Mouse (Mus musculus): ENCODE results near the gene Samd4b. TPM values are rescaled to one million over a fixed set of nuclear protein-coding genes. Genes with fewer than 3 reads are reported as not detected.
A peak's percentile ranks its signal among the peaks of the same experiment; 100 is the strongest.
"Not testable (repeated sequence)": the region's sequence is repeated elsewhere in the genome, so short reads cannot be mapped to it uniquely, and the experiment has no call there.

The Samd4b gene
- polyA plus RNA-seq, 1 experiment from 2014 or later: 34.1 TPM

- WGBS: 73% methylated on average over 5 of the region's 5 CpGs
- no peaks in the 10 kb centered on the region for H3K27me3 ChIP-seq
- H3K4me2 ChIP-seq (replicated peaks): no peak overlapping the region
- no peak overlapping the region for H3K27ac ChIP-seq (replicated peaks)
- H3K9me3 ChIP-seq: no peaks in the 10 kb centered on the region
- H3K9ac ChIP-seq (replicated peaks): no peak overlapping the region
- H3K4me1 ChIP-seq: peaks cover 5% of the 10 kb centered on the region; the same call in 1 of the 2 replicates
- no peak overlapping the region for H3K4me3 ChIP-seq
- no peak for ATAC-seq (ENCODE audit: low FRiP score, low read depth)
- peaks cover 31% of the 10 kb centered on the region for H3K36me3 ChIP-seq
Measured at GRCm38 (mm10) chr7:28557069-28557468, 40.9 kb downstream of the Samd4b start.

GRCm38 (mm10) chr7:28555939-28556535, 41.9 kb downstream of the Samd4b start:
- Histone ChIP-seq H3K27me3 (no peaks in the 10 kb centered on the region), H3K9me3 (no peaks in the 10 kb centered on the region), H3K4me3 (no peak overlapping the region), H3K36me3 (peaks cover 27% of the 10 kb centered on the region), H3K4me2 (replicated peaks) (no peak overlapping the region), H3K9ac (replicated peaks) (no peak overlapping the region), H3K27ac (replicated peaks) (no peak overlapping the region), H3K4me1 (peaks cover 5% of the 10 kb centered on the region; the same call in 1 of the 2 replicates)
- no peak for ATAC-seq (ENCODE audit: low FRiP score, low read depth)
- 18% methylated on average over 5 of the region's 5 CpGs for WGBS

GRCm38 (mm10) chr7:28553076-28553475, 44.9 kb downstream of the Samd4b start:
- no peak overlapping the region for H3K4me3 ChIP-seq
- ATAC-seq (ENCODE audit: low FRiP score, low read depth): no peak
- H3K27me3 ChIP-seq: peaks cover 1% of the 10 kb centered on the region; the same call in 1 of the 2 replicates
- H3K4me1 ChIP-seq: peaks cover 5% of the 10 kb centered on the region; the same call in 1 of the 2 replicates
- no peak overlapping the region for H3K9ac ChIP-seq (replicated peaks)
- H3K9me3 ChIP-seq: no peaks in the 10 kb centered on the region
- no peak overlapping the region for H3K4me2 ChIP-seq (replicated peaks)
- 93% methylated on average over 6 of the region's 6 CpGs for WGBS
- H3K27ac ChIP-seq (replicated peaks): no peak overlapping the region
- H3K36me3 ChIP-seq: no peaks in the 10 kb centered on the region

- no peaks in the 10 kb centered on the region for H3K9me3 ChIP-seq
- H3K36me3 ChIP-seq: no peaks in the 10 kb centered on the region
- H3K4me2 ChIP-seq (replicated peaks): no peak overlapping the region
- H3K4me1 ChIP-seq: peaks cover 21% of the 10 kb centered on the region
- ATAC-seq (ENCODE audit: low FRiP score, low read depth): no peak
- H3K4me3 ChIP-seq: no peak overlapping the region
- H3K27me3 ChIP-seq: peaks cover 54% of the 10 kb centered on the region
- no peak overlapping the region for H3K9ac ChIP-seq (replicated peaks)
- no peak overlapping the region for H3K27ac ChIP-seq (replicated peaks)
- 73% methylated on average over 7 of the region's 7 CpGs for WGBS
Measured at GRCm38 (mm10) chr7:28547628-28548027, 50.3 kb downstream of the Samd4b start.

GRCm38 (mm10) chr7:28547154-28547553, 50.8 kb downstream of the Samd4b start, which contains the start of gene Nccrp1:
Gene Nccrp1 (minus strand): TSS chr7:28547254.
- ATAC-seq (ENCODE audit: low FRiP score, low read depth): no peak
- peak within 1 kb of the TSS; percentile 37 for H3K4me3 ChIP-seq
- no peak within 1 kb of the TSS for H3K27ac ChIP-seq (replicated peaks)
- WGBS: under 1% methylated on average over 5 of the region's 5 CpGs
- H3K9ac ChIP-seq (replicated peaks): peak within 1 kb of the TSS; percentile 54
- H3K4me1 ChIP-seq: peaks cover 21% of the 10 kb centered on the region
- H3K9me3 ChIP-seq: no peaks in the 10 kb centered on the region
- H3K4me2 ChIP-seq (replicated peaks): peak within 1 kb of the TSS; percentile 61
- peaks cover 54% of the 10 kb centered on the region for H3K27me3 ChIP-seq
- H3K36me3 ChIP-seq: no peaks in the 10 kb centered on the region

- Histone ChIP-seq H3K27ac (replicated peaks) (no peak overlapping the region), H3K4me1 (peaks cover 21% of the 10 kb centered on the region), H3K36me3 (no peaks in the 10 kb centered on the region), H3K9me3 (no peaks in the 10 kb centered on the region), H3K9ac (replicated peaks) (peak overlapping the region; percentile 54), H3K4me3 (peak overlapping the region; percentile 37), H3K4me2 (replicated peaks) (peak overlapping the region; percentile 61), H3K27me3 (peaks cover 54% of the 10 kb centered on the region)
- under 1% methylated on average over 22 of the region's 22 CpGs for WGBS
- no peak for ATAC-seq (ENCODE audit: low FRiP score, low read depth)
Measured at GRCm38 (mm10) chr7:28546649-28547048, 51.3 kb downstream of the Samd4b start.

GRCm38 (mm10) chr7:28545891-28546210, 52.1 kb downstream of the Samd4b start:
- WGBS: 43% methylated on average over 7 of the region's 7 CpGs
- H3K27me3 ChIP-seq: peaks cover 54% of the 10 kb centered on the region
- no peak for ATAC-seq (ENCODE audit: low FRiP score, low read depth)

GRCm38 (mm10) chr7:28545048-28545890, 52.7 kb downstream of the Samd4b start:
- no peak for ATAC-seq (ENCODE audit: low FRiP score, low read depth)
- 24% methylated on average over 14 of the region's 14 CpGs for WGBS
- peaks cover 54% of the 10 kb centered on the region for H3K27me3 ChIP-seq
- H3K4me1 ChIP-seq: peaks cover 21% of the 10 kb centered on the region
- no peak overlapping the region for H3K4me3 ChIP-seq
- no peak overlapping the region for H3K27ac ChIP-seq (replicated peaks)
- H3K36me3 ChIP-seq: no peaks in the 10 kb centered on the region
- no peak overlapping the region for H3K9ac ChIP-seq (replicated peaks)
- H3K9me3 ChIP-seq: no peaks in the 10 kb centered on the region
- no peak overlapping the region for H3K4me2 ChIP-seq (replicated peaks)

More at GRCm38 (mm10) chr7:28545891-28546210, 52.1 kb downstream of the Samd4b start:
- Histone ChIP-seq H3K4me3 (no peak overlapping the region), H3K36me3 (no peaks in the 10 kb centered on the region), H3K9ac (replicated peaks) (no peak overlapping the region), H3K4me2 (replicated peaks) (no peak overlapping the region; the same call in 1 of the 2 replicates), H3K27ac (replicated peaks) (no peak overlapping the region), H3K9me3 (no peaks in the 10 kb centered on the region), H3K4me1 (peaks cover 21% of the 10 kb centered on the region)

GRCm38 (mm10) chr7:28544051-28544601, 53.8 kb downstream of the Samd4b start:
- WGBS: 2% methylated on average over 23 of the region's 27 CpGs
- H3K4me2 ChIP-seq (replicated peaks): peak overlapping the region; percentile 54
- peaks cover 54% of the 10 kb centered on the region for H3K27me3 ChIP-seq
- peaks cover 21% of the 10 kb centered on the region for H3K4me1 ChIP-seq
- H3K27ac ChIP-seq (replicated peaks): no peak overlapping the region
- H3K36me3 ChIP-seq: no peaks in the 10 kb centered on the region
- no peak overlapping the region; the same call in 1 of the 2 replicates for H3K9ac ChIP-seq (replicated peaks)
- peak overlapping the region; percentile 25 for H3K4me3 ChIP-seq
- H3K9me3 ChIP-seq: no peaks in the 10 kb centered on the region
- no peak for ATAC-seq (ENCODE audit: low FRiP score, low read depth)

- Histone ChIP-seq H3K9ac (replicated peaks) (no peak within 1 kb of the TSS), H3K4me1 (peaks cover 7% of the 10 kb centered on the region), H3K27me3 (peaks cover 29% of the 10 kb centered on the region), H3K9me3 (no peaks in the 10 kb centered on the region), H3K36me3 (no peaks in the 10 kb centered on the region), H3K4me3 (no peak within 1 kb of the TSS), H3K27ac (replicated peaks) (no peak within 1 kb of the TSS), H3K4me2 (replicated peaks) (no peak within 1 kb of the TSS)
- no peak for ATAC-seq (ENCODE audit: low FRiP score, low read depth)
- 80% methylated on average over 4 of the region's 4 CpGs for WGBS
Measured at GRCm38 (mm10) chr7:28540526-28540925, 57.4 kb downstream of the Samd4b start, which contains the start of gene Sycn. Gene Sycn (plus strand): TSS chr7:28540885.

- H3K36me3 ChIP-seq: not testable (repeated sequence)
- 92% methylated on average over 6 of the region's 6 CpGs for WGBS
Measured at GRCm38 (mm10) chr7:28538886-28539285, 59.1 kb downstream of the Samd4b start.

GRCm38 (mm10) chr7:28532005-28532404, 65.9 kb downstream of the Samd4b start:
- Histone ChIP-seq H3K4me1 (no peaks in the 10 kb centered on the region; the same call in 1 of the 2 replicates), H3K27ac (replicated peaks) (no peak overlapping the region), H3K4me2 (replicated peaks) (no peak overlapping the region), H3K36me3 (no peaks in the 10 kb centered on the region), H3K9ac (replicated peaks) (no peak overlapping the region), H3K9me3 (no peaks in the 10 kb centered on the region), H3K4me3 (no peak overlapping the region), H3K27me3 (peaks cover 13% of the 10 kb centered on the region; the same call in 1 of the 2 replicates)
- 77% methylated on average over 8 of the region's 8 CpGs for WGBS
- ATAC-seq (ENCODE audit: low FRiP score, low read depth): no peak

More at GRCm38 (mm10) chr7:28538886-28539285, 59.1 kb downstream of the Samd4b start:
- not testable (repeated sequence) for ATAC-seq (ENCODE audit: low FRiP score, low read depth); H3K27ac ChIP-seq (replicated peaks); H3K4me3 ChIP-seq; H3K4me2 ChIP-seq (replicated peaks); H3K4me1 ChIP-seq; H3K9me3 ChIP-seq; H3K9ac ChIP-seq (replicated peaks)
- H3K27me3 ChIP-seq: peaks cover 12% of the 10 kb centered on the region

All from midbrain, embryonic 12.5 days (tissue).